Mouse (Mus musculus) heart, postnatal 36 days (tissue): Measurements from ENCODE around the gene Fam243. TPM values are rescaled to one million over a fixed set of nuclear protein-coding genes. Genes with fewer than 3 reads are reported as not detected.

Source experiments
- DNase-seq, 2 experiments: peaks; one replicate each; pipeline ENCODE4 v3.0.0; 2021 to 2022
- intact Hi-C: fragments of 180-260 bp; cut with DNase I; formaldehyde crosslinking; loops from one replicate; pipeline ENCODE4 v1.15.1; 2025
- total RNA-seq, 2 experiments: library from RNA; stranded (reverse); gene quantifications; 2 replicates each; pipeline ENCODE4 v1.2.3; 2021

Gene Fam243
- total RNA-seq, 2 experiments from 2014 or later, result 0.43 to 0.50 TPM

GRCm38 (mm10) chr16:92324309-92325061, 3.2 kb upstream of the Fam243 start:
- DNase-seq, result no peak
- intact Hi-C loops, result no loop called here

GRCm38 (mm10) chr16:92320361-92320760, 880 bp downstream of the Fam243 start:
- DNase-seq, result no peak
- intact Hi-C loops, result no loop called here

GRCm38 (mm10) chr16:92319353-92320109, 1.7 kb downstream of the Fam243 start:
- DNase-seq, result peak; percentile 17 to 56
- intact Hi-C loops, result no loop called here

DNA sequence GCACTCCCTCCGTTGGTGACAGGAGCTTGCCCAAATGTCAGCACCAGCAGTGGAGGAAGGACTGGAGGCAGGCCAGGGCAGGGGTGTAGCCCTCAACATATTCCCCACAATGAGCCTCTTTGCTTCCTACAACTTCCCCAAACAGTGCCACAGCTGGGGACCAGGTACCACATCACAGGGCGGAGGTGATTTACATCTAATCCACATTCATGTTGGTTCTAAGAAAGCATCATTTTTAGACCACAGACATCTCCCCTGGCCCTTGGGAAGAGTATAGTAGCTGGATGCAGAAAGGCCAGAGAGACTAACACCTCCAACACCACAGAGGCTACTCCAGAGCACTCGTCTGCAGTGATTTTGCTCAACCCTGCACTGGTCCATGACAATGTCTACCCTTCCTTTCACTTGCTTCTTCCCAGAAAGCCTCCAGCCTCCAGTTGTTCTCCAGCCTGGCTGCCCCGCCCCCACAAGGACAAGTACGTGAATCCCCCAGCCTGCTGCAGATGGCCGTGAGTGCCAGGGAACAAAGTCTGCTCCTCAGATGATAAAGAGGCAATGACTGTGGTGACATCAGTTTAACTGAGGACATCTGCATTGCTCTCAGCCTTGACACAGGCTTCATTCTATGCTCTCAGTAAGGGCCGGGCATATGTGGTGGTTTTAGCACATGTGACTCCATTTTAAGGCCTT, 5.0 kb downstream of the Fam243 start:
- intact Hi-C loops, result no loop called here
- no peak for DNase-seq

DNA sequence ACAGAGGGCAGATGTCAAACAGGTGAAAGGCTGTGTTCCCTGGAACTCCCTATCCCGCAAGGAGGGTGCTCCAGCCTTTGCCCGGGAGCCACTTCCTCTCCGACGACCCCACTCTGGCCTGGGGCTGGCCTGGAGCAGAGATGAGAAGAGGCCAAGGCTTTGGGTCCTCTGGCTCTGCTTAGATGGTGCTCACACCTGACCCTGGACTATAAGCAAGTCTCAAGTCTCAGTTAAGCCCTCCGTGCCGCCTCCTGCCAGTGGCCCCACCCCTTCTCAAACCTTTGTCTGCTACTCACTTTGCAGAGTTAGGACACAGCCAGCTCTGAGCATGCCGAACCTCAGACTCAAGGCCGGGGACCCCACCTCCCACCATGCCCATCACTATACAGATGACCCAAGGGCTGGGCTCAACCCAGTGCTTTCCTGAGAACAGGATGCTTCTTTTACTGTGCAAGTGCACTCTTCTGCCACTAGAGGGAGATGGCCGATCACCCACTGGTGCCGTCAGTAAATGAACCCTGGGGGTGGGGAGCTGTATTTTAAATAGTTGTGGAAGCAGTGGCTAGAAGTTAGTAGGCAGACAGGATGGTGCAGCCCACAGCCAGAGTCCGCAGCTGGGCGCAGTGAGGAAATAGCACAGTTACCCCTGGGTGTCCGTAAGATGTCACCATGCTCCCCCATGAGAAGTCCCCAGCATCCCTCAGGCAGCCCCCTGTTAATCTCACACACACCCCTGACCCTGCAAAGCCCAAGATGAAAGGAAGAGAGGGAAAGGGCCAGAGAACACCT, 7.1 kb downstream of the Fam243 start:
- intact Hi-C loops, result loop anchor here (1.0 kb wide), 1 partner anchor 164 kb away; no protein-coding TSS in a partner anchor
- DNase-seq, result peak; percentile 18 to 22

DNA sequence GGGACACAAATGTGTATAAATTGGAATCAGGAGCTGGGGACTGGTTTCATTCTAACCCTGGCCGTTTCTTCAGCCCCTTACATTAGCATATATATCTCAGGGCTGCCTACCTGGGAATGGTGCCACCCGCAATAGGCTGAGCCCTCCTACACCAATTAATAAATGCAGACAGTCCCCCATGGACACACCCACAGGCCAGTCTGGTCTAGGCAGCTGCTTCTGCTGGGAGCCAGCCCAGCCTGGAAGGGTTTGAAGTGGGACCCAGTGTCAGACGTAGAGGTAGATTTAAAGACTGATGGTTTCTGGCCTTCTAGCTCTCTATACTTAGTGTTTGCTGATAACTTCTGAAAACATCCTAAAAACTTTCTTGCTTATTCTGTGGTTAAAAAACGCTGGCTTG, 12.1 kb downstream of the Fam243 start:
- intact Hi-C loops, result loop anchor here (10.0 kb wide), 1 partner anchor 584 kb away; the partner anchor contains the start of genes Cryzl1 and Itsn1
- no peak for DNase-seq

DNA sequence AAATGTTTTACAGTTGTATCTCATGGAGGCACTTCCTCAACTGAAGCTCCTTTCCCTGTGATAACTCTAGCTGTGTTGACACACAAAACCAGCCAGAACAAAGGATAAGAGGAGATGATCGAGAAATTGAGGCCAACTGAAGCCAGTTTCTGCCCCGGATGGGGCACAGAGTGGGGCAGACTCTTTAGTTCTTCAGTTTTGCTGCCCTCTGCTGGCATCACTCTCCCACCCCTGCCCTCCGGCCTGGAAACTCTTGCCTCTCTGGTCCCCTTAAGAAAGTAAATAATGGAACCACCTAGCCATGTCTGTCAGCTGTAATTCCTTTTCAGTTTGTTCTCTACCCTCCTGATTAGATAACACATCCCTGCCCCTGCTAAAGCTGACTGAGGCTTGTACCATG, 13.3 kb downstream of the Fam243 start:
- intact Hi-C loops, result loop anchor here (10.0 kb wide), 1 partner anchor 583 kb away; the partner anchor contains the start of genes Cryzl1 and Itsn1
- no peak for DNase-seq

DNA sequence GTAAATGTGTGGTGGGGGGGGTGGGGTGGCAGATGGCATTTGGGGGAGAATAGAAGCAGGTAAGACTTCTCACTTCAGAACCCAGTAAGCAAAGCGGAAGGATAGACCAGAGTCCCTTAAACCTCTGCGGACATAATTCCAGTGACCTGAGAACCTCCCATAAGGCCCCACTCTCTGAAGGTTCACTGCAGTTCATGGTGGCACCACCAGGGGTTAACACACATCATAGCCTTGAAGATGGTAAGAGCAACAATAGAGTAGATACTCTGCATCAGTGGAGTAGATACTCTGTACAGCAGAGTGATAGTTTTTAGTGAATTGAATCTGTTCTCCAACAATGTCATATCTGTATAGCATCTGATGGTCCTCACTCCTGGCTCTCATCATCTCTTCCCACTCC, 15.7 kb downstream of the Fam243 start:
- DNase-seq, result no peak
- intact Hi-C loops, result loop anchor here (10.0 kb wide), 1 partner anchor 581 kb away; the partner anchor contains the start of genes Cryzl1 and Itsn1

GRCm38 (mm10) chr16:92302506-92302905, 18.7 kb downstream of the Fam243 start:
- intact Hi-C loops, result loop anchor here (5.0 to 10.0 kb wide), 4 partner anchors 165 to 578 kb away; partner anchors contain the start of genes Cryzl1, Gm49711, Itsn1 and Mrps6
- no peak for DNase-seq

DNA sequence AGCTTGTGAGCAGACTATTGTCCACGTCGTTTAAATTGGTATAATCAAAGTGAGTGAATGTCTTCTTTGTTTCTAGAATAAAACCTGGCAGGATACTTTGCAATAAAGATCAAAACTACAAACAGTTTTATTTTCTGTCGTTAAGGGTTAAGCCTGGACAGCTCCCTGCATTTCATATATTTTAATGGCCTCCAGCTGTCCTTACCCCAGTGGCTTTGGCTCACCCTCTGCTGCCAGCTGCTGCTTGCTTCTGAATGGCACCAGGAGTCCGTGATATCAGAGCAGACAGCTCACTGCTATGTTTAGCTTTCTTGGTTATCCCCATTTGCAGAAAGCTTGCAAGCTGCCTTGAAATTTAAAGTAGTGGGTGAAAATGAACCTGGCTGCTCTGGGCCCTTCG, 19.3 kb downstream of the Fam243 start:
- intact Hi-C loops, result loop anchor here (5.0 to 10.0 kb wide), 4 partner anchors 165 to 577 kb away; partner anchors contain the start of genes Cryzl1, Gm49711, Itsn1 and Mrps6
- DNase-seq, result no peak

DNA sequence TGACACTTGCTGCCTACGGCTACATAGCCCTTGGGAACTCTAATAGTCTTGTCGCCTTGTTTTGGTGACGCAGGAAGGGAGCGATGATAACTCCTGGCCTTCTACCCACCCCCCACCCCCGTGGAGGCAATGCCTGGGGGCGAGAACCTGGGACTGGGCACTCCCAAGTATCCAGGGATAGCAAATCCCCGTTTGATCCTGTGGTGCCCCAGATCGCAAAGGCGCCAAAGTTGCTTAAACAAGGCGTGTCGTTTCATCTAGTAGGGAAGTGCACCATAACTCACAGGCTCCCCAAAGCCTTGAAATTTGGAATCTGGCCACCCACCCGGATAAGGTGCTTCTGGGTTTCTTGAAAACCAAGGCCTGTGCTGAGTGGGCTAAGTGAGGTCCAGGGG, 19.8 kb downstream of the Fam243 start:
- peak in 1 of 2 experiments; percentile 55 for DNase-seq
- intact Hi-C loops, result loop anchor here (5.0 to 10.0 kb wide), 4 partner anchors 166 to 577 kb away; partner anchors contain the start of genes Cryzl1, Gm49711, Itsn1 and Mrps6

- DNase-seq, result peak; percentile 90 to 93
- intact Hi-C loops, result loop anchor here (5.0 to 10.0 kb wide), 4 partner anchors 166 to 576 kb away; partner anchors contain the start of genes Cryzl1, Gm49711, Itsn1 and Mrps6
Observed at GRCm38 (mm10) chr16:92300649-92301411, 20.4 kb downstream of the Fam243 start, which contains the start of gene Smim11. Gene Smim11, plus strand, starts transcription at chr16:92301286.

- intact Hi-C loops, result no loop called here
- DNase-seq, result no peak
Observed at GRCm38 (mm10) chr16:92295328-92295727, 25.9 kb downstream of the Fam243 start.

DNA sequence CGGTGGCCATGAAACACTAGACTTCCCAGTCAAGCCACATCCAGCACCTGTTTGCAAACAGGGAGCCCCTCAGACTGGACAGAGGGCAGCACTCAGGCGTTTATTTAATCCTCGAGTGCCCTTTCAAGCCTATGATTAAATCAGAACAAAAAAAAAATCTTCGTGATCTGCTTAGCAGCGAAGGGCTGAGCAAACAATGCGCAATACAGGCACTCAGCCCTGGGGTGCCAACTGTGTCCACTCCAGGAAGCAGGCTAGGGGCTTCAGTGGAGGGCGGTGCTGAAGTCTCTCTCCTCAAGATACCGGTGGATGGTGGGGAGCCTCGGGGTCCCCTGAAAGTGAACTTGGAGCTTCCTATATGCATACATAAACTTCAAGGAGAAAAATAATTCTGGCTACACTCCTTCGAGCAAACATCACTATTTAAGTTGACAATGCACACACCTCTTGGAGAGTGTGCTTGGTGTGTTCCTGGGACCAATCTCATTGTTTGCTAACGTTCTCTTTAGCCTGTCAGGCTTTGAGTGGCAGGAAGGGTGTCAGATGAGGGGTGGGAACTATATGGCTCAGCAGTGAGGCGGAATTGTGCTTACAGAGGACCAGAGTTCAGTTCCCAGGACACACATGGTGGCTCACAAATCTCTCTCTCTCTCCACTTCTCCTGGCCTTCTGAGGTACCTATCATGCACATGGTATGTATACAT, 26.8 kb downstream of the Fam243 start:
- no peak for DNase-seq
- intact Hi-C loops, result no loop called here

DNA sequence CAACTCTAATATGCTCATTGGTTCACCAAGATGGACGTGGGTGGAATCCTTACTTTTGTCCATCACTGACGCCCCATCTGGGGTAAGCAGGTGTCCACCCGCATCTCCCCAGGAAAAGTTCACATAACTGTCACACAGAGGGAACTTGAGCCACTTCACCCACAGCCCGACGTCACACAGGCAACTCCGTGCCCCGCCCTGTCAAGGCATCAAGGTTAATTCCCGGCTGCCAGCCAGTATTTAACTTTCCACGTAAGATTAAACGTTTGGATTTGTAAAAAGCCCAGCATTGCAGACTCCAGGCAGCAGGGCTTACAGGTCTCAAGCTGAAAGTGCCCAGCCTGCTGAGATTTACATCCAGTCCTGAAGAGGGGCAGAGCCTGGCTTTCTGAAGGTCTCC, 29.1 kb downstream of the Fam243 start, which contains the start of gene Kcne2:
TSS of gene Kcne2 (plus strand) at position 289 of the 400 bp plus-strand sequence.
- intact Hi-C loops, result no loop called here
- no peak for DNase-seq

- no peak for DNase-seq
- intact Hi-C loops, result no loop called here
Observed at GRCm38 (mm10) chr16:92290045-92290444, 31.2 kb downstream of the Fam243 start.

- no peak for DNase-seq
- intact Hi-C loops, result no loop called here
Observed at GRCm38 (mm10) chr16:92288778-92289177, 32.5 kb downstream of the Fam243 start.

- DNase-seq, result peak; percentile 81 to 92
- intact Hi-C loops, result loop anchor here (1.0 kb wide), 2 partner anchors 228 to 350 kb away; partner anchors contain the start of genes Gm49711, Mrps6 and Slc5a3
Observed at GRCm38 (mm10) chr16:92286609-92287008, 34.6 kb downstream of the Fam243 start.
